ENCODE assay signal across 7 mouse cellular contexts in the genomic region with DNA sequence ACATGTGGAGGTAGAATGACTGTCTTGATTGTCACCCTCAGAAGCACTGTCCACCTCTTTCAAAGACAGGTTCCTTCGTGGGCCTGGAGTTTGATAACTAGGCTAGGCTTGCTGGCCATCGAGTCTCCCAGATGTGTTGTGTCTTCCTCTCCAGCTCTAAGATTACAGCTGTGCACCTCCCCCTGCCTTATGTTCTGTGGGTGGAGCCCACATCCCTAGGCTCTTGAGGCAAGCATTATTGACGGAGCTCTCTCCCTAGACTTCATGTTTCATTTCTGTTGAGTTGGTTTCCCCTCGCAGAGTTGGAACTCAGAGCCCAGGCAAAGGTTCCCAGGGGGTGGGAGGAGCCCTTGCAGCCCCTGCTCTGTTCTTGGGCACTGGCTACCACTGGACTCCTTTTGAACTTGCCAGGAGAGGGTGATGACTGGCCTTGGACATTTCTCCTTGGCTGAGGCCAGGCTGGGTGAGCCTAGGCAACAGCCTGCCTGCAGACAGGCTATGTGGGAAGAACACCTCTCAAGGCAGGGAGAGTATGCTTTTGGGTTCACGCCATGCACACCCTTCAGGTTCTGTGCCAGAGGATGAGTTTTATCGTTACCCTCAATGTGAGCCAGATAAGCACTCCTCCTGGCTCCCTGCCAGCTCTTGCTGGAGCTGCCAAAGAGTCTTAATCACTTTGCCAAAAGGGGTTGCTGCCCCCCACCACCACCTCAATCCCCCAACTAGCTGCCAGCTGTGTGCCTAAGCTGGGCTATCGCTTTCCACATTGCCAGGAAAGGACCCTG. TPM values are rescaled to one million over a fixed set of nuclear protein-coding genes. Genes with fewer than 3 reads are reported as not detected.
DNase-seq lines count a peak whose midpoint lies in the region; ATAC-seq and TF ChIP-seq lines count a peak whose summit lies in the region.

No protein-coding gene starts in this region.

- no peak for TF ChIP-seq POLR2A in limb, embryonic 14.5 days (IDR thresholded peaks at IDR 0.05; ENCODE audit: borderline replicate concordance, extremely low read depth, insufficient read depth, insufficient read length)

- H3K4me1 ChIP-seq in limb, embryonic 12.5 days (replicated peaks), result 0 out of 2 replicates have a peak, but pooled peaks cover 7% of the 10 kb centered on the region
- H3K4me1 ChIP-seq in limb, embryonic 10.5 days, result peaks cover 11% of the 10 kb centered on the region; the same call in 1 of the 2 replicates
- 0 out of 2 replicates have a peak, but pooled peaks cover 4% of the 10 kb centered on the region for H3K4me1 ChIP-seq in limb, embryonic 14.5 days (ENCODE audit: control insufficient read depth, insufficient read depth, low read length)

- no peak overlapping the region for H3K9ac ChIP-seq in limb, embryonic 12.5 days (replicated peaks)
- H3K9ac ChIP-seq in limb, embryonic 14.5 days (ENCODE audit: low read depth, low read length, severe bottlenecking), result no peak overlapping the region

- no peak overlapping the region for H3K4me2 ChIP-seq in limb, embryonic 12.5 days
- H3K4me2 ChIP-seq in limb, embryonic 14.5 days (replicated peaks; ENCODE audit: low read depth, low read length, severe bottlenecking), result no peak overlapping the region

- no peak for ATAC-seq in limb, embryonic 12.5 days (ENCODE audit: insufficient number of reproducible peaks, insufficient read depth, low FRiP score, low TSS enrichment, low read depth)
- peak; percentile 79 for ATAC-seq in erythroblast, adult 5-6 weeks (replicated peaks; ENCODE audit: low FRiP score, poor library complexity, severe bottlenecking)
- peak; percentile 49; the same call in 1 of the 2 replicates for ATAC-seq in limb, embryonic 14.5 days (ENCODE audit: low FRiP score, low read depth)
- ATAC-seq in inflammation-experienced regulatory T-cells, adult 6 months, result no peak

- H3K4me3 ChIP-seq in limb, embryonic 12.5 days (replicated peaks), result no peak overlapping the region
- H3K4me3 ChIP-seq in limb, embryonic 10.5 days, result no peak overlapping the region
- H3K4me3 ChIP-seq in limb, embryonic 14.5 days (replicated peaks; ENCODE audit: low read length), result no peak overlapping the region

- WGBS in limb, embryonic 12.5 days, result 68% methylated on average over 7 of the region's 7 CpGs
- WGBS in limb, embryonic 10.5 days, result 67% methylated on average over 7 of the region's 7 CpGs
- WGBS in limb, embryonic 14.5 days, result 50% methylated on average over 7 of the region's 7 CpGs

- DNase-seq in limb, embryonic 10.5 days (ENCODE audit: low spot score), result no peak
- peak; percentile 10 for DNase-seq in brain, embryonic 18.5 days (ENCODE audit: low read depth, low spot score)
- DNase-seq in limb, embryonic 14.5 days (ENCODE audit: low spot score), result peak; percentile 54
- peak; percentile 68 for DNase-seq in ovary, adult 18-20 months (ENCODE audit: low spot score)

- H3K27ac ChIP-seq in limb, embryonic 12.5 days, result 0 out of 2 replicates have a peak overlapping the region, but pooled peaks have one; percentile 35
- no peak overlapping the region for H3K27ac ChIP-seq in limb, embryonic 10.5 days
- no peak overlapping the region for H3K27ac ChIP-seq in limb, embryonic 14.5 days (replicated peaks; ENCODE audit: low read depth, low read length)

- H3K27me3 ChIP-seq in limb, embryonic 12.5 days, result no peaks in the 10 kb centered on the region
- no peaks in the 10 kb centered on the region for H3K27me3 ChIP-seq in limb, embryonic 10.5 days (ENCODE audit: low read depth, poor library complexity, severe bottlenecking)
- no peaks in the 10 kb centered on the region for H3K27me3 ChIP-seq in limb, embryonic 14.5 days (ENCODE audit: control insufficient read depth, insufficient read depth, low read length)

- H3K9me3 ChIP-seq in limb, embryonic 12.5 days, result no peaks in the 10 kb centered on the region
- no peaks in the 10 kb centered on the region for H3K9me3 ChIP-seq in limb, embryonic 10.5 days (replicated peaks)
- no peaks in the 10 kb centered on the region for H3K9me3 ChIP-seq in limb, embryonic 14.5 days (ENCODE audit: control insufficient read depth, low read length)

- H3K36me3 ChIP-seq in limb, embryonic 12.5 days, result no peaks in the 10 kb centered on the region
- H3K36me3 ChIP-seq in limb, embryonic 10.5 days, result no peaks in the 10 kb centered on the region
- H3K36me3 ChIP-seq in limb, embryonic 14.5 days (ENCODE audit: control insufficient read depth, insufficient read depth, low read length), result no peaks in the 10 kb centered on the region

RNA-seq across cellular contexts. Expression of a gene that starts 30.1 kb away (rescaled TPM):
- polyA plus RNA-seq in limb, embryonic 12.5 days (2016; fragmentation: Nextera tagmentation; extraction: Ambion mirVana), result 0.23 TPM in 1 of 2 replicates, not detected in the other
- polyA plus RNA-seq in limb, embryonic 10.5 days (2016; fragmentation: Nextera tagmentation; extraction: Ambion mirVana), result not detected in 2 replicates
- not detected in 2 replicates for total RNA-seq in erythroblast, adult 5-6 weeks (2015; ENCODE audit: low replicate concordance)
- 0.28 TPM in 1 of 2 replicates, not detected in the other for total RNA-seq in erythroblast, adult 5-6 weeks (2017; ENCODE audit: low replicate concordance)
- 0.28 and 0.38 TPM in 2 replicates for polyA plus RNA-seq in limb, embryonic 14.5 days (2012; rRNA removed)
- polyA plus RNA-seq in limb, embryonic 14.5 days (2014; fragmentation: Nextera tagmentation; extraction: Ambion mirVana), result 0.44 TPM in 1 of 2 replicates, not detected in the other
- polyA plus RNA-seq in inflammation-experienced regulatory T-cells, adult 6 months (2017; shearing (Covaris generic)), result not detected

Comparison
In these comparisons a context has a peak if more than half of its experiments do, and no peak if none do; other contexts are left out.
1. ATAC-seq: peak in erythroblast, adult 5-6 weeks (single experiment) and limb, embryonic 14.5 days (single experiment); none in limb, embryonic 12.5 days (single experiment) and inflammation-experienced regulatory T-cells, adult 6 months (single experiment).